Mouse (Mus musculus) left cerebral cortex, postnatal 14 days (tissue): ENCODE measurements around the gene Fn1. TPM values are rescaled to one million over a fixed set of nuclear protein-coding genes. Genes with fewer than 3 reads are reported as not detected.

Experiments
- DNase-seq, 2 experiments: peaks; one replicate each; pipeline ENCODE4 v3.0.0; 2021 to 2022; ENCODE audit warnings: low spot score in 2 of 2, mixed read lengths in 1 of 2
- intact Hi-C: fragments of 180-260 bp; cut with DNase I; formaldehyde crosslinking; loops from one replicate; pipeline ENCODE4 v1.15.1; 2025
- total RNA-seq, 2 experiments: library from RNA; stranded (reverse); gene quantifications; 2 replicates each; pipeline ENCODE4 v1.2.3; 2021

Fn1 gene
- total RNA-seq, 2 experiments from 2014 or later = 88.4 to 101 TPM

- intact Hi-C loops = no loop called here
- DNase-seq = peak; percentile 15 to 17
Observed at GRCm38 (mm10) chr1:71614545-71615246, 38.3 kb downstream of the Fn1 start.

- intact Hi-C loops = no loop called here
- DNase-seq = no peak
Observed at GRCm38 (mm10) chr1:71612256-71612655, 40.7 kb downstream of the Fn1 start.

DNA sequence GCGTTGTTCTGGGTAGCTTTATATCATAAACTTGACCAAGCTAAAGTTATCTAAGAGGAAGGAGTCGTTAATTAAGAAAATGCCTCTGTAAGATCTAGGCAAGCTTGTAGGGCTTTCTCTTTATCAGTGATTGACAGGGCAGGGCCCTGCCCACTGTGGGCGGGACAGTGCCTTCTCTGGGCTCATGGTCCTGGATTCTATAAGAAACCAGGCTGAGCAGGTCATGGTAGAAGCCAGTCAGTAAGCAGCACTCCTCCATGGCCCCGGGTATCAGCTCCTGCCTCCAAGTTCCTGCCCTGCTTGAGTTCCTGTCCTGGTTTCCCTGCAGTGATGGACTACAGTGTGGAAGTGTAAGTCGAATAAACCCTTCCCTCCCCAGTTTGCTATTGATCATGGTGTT, 43.1 kb downstream of the Fn1 start:
- DNase-seq = no peak
- intact Hi-C loops = no loop called here

DNA sequence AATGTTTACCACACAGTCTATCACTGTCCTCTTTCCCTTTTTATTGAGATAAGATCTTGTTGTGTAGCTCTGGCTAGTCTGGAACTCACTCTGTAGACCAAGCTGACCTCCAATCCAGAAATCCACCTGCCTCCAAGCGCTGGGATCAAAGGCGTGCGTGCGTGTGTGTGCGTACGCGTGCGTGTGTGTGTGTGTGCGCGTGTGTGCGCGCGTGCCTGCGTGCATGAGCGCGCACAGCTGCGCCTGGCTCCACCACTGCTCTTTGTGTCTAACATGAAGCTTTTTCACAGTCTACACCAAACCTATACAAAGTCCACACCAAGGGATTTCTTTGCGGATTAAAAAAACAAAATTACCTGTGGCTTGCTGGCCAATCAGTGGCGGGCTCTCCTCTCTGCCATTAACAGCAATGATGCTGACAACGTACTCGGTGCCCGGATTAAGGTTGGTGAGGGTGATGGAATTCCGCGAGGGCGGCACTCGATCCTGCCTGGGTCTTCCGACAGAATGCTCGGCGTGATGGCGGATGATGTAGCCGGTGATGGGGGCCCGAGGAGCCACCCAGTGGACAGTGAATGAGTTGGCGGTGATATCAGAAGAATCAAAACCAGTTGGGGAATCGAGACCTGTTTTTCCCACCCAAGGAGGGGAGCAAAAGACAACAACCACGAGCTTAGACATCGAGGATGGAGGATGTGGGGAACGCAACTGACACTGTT, 43.8 kb downstream of the Fn1 start:
- intact Hi-C loops = no loop called here
- DNase-seq = no peak

DNA sequence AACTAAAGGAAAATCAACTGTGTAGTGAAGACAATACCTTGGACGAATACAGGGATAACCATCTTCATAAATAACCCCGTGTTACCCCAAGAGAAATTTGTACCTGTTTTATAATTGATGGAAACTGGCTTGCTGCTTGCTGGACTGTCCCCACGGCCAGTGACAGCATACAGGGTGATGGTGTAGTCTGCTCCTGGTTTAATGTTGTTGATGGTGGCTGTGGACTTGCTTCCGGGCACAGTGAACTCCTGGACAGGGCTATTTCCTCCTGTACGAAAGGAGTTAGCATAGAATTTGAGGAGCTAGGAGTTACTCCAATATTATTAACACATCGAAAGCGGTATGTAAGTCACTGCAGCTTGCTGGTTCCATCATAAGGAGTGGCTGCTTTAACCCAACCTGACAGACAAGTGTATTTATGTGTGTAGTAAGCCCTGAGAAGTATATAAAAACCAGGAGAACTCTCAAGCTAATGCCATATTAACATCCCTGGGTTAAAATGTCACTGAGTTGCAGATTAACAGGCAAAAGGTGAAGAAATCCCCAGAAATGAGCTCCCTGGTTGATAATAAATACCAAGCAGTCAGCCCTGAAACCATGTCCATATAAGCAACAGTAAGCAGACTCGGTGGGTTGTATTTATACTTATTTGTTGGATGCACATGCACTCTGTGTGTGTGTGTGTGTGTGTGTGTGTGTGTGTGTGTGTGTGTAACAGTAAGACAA, 46.2 kb downstream of the Fn1 start:
- DNase-seq = no peak
- intact Hi-C loops = no loop called here

GRCm38 (mm10) chr1:71605751-71606150, 47.2 kb downstream of the Fn1 start:
- no peak for DNase-seq
- intact Hi-C loops = no loop called here

GRCm38 (mm10) chr1:71595365-71595764, 57.6 kb downstream of the Fn1 start:
- intact Hi-C loops = no loop called here
- DNase-seq = no peak

DNA sequence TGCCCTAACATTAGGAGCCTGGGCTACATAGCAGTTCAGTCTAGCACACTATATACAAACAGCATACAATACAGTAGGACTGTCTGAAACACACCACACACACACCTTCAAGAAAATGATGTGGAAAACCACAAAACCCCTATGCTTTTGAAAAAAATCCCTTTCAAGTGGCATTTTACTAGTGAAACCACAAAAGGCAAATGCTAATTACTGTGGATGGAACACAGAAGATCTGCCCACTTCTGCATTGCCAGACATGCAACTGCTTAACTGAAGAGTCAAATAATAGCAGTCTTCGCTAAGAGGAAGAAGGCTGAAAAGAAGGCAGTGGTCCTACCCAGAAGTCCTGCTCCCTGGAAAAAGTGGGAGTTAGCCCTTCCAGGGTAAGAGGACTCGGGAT, 58.7 kb downstream of the Fn1 start:
- no peak for DNase-seq
- intact Hi-C loops = no loop called here

- intact Hi-C loops = no loop called here
- no peak for DNase-seq
Observed at GRCm38 (mm10) chr1:71593184-71593583, 59.8 kb downstream of the Fn1 start.

GRCm38 (mm10) chr1:71590038-71590437, 63.0 kb downstream of the Fn1 start:
- intact Hi-C loops = no loop called here
- DNase-seq = no peak

GRCm38 (mm10) chr1:71586658-71587057, 66.3 kb downstream of the Fn1 start:
- intact Hi-C loops = no loop called here
- DNase-seq = no peak

GRCm38 (mm10) chr1:71583900-71584299, 69.1 kb downstream of the Fn1 start:
- intact Hi-C loops = no loop called here
- no peak for DNase-seq

DNA sequence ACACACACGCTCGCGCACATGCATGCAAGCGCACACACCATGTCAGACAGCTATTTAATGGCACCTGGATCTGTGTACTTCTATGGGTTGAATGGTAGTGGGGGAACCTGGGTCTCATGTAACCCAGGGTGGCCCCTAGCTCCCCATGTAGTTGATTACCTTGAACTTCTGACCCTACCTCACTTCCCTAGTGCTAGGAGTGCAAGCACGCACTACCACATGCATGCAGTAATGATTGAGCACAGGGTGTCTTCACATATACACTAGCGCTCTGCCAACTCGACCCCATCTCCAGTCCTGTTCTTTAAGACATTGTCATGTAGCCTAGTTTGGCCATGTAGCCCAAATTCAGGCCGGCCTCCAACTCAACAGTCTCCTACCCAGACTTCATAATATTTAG, 69.7 kb downstream of the Fn1 start:
- intact Hi-C loops = no loop called here
- DNase-seq = no peak

- DNase-seq = no peak
- intact Hi-C loops = no loop called here
Observed at GRCm38 (mm10) chr1:71580408-71580807, 72.6 kb downstream of the Fn1 start.

DNA sequence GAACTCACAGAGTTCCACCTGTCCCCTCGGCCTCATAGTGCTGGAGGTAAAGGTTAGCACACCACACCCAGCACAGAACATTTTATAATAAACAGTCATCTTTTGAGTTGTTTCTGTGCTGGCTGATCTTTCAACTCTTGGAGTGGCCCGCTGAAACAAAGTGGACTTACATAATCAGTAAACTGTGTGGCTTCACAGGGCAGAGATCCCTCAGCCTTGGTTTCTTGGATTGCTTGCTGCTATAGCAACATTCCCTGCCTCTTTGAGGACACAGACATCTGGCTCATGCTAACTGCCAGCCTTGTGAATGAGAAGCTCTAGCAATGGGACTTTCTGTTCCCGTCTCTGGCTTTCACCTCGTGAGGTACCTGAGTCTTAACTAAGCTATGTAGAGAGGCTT, 73.5 kb downstream of the Fn1 start:
- intact Hi-C loops = no loop called here
- peak in 1 of 2 experiments; percentile 7 for DNase-seq

- no peak for DNase-seq
- intact Hi-C loops = no loop called here
Observed at GRCm38 (mm10) chr1:71576837-71577236, 76.2 kb downstream of the Fn1 start.

GRCm38 (mm10) chr1:71575987-71576386, 77.0 kb downstream of the Fn1 start:
- intact Hi-C loops = no loop called here
- no peak for DNase-seq

GRCm38 (mm10) chr1:71570116-71570515, 82.9 kb downstream of the Fn1 start:
- intact Hi-C loops = no loop called here
- DNase-seq = no peak

DNA sequence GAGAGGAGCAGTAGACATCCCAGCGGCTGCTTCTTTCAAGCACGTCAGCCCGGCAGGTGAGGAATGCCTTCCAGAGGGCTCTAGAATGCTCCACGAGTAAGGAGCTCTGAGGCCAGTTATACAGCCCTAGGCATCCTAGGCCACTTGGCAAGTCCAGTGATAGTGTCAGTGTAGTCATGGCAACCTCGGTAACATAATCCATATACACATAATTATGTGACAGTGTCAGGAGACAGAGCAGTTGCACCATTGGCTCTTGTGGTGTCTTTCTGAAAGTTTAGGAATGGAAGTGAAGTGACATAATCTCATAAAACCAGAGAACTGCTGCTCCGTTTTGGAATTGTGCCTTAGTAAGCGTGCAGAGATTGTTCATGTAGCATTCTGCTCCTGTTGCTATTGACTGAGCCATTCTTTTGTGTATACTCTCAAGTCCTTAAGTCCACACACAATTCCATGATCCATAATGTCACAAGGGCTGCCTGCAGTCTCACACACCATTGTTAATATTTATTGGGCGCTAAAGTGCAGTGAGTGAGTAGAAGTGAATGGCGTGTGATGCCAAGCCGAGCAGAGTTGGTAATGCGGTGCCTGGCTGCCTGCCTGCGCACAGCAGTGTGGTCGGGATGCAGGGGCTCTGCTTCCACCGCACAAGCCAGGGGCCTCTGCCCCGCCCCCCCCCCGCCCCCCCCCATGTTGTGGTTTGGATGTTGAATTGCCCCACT, 85.0 kb downstream of the Fn1 start:
- intact Hi-C loops = no loop called here
- DNase-seq = no peak

GRCm38 (mm10) chr1:71564291-71564690, 88.7 kb downstream of the Fn1 start:
- DNase-seq = no peak
- intact Hi-C loops = no loop called here
